Mouse (Mus musculus): Measurements from ENCODE around the gene Olfr1217.
"Not testable (repeated sequence)": the region's sequence is repeated elsewhere in the genome, so short reads cannot be mapped to it uniquely, and the experiment has no call there.

Olfr1217 gene

DNA sequence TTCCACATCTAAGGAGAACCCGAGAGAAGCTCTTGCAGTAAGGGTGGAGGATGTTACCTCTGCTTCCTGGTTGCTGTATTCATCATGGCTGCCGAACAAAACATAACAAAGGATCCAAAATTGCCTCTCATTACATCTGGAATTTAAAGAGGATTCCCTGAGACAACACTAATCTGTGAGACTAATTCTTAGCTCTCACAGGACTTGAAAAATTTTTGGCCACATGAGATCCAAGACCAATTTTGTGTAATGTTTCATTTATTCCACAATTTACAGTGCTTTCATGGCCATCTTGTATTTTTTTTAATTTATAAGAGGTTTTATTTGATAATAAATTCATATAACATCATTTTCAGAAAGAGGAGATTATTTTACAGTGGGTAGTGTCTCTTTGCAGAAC lies at the start of gene Olfr1217:
TSS of gene Olfr1217 (minus strand) at position 101 of the 400 bp plus-strand sequence.
- DNase-seq: no peak

DNA sequence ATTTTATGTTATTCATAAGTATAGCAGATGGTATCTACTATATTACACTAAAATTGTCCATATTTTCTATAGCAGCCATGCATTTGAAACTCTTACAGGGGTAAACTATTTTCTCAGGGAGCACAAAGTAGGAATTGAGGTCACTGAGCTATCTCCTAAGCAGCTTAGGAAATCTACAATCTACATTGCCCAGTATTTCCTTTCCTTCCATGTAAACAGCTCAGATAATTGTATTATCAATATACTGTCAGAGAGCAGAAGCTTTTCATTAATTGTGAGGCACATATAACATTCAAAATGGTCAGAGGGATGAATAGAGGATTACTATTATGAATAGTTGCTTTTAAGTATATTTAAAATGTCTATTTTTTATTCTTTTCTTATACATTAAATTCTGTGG lies 49.6 kb upstream of the Olfr1217 start:
- no peak for DNase-seq

DNA sequence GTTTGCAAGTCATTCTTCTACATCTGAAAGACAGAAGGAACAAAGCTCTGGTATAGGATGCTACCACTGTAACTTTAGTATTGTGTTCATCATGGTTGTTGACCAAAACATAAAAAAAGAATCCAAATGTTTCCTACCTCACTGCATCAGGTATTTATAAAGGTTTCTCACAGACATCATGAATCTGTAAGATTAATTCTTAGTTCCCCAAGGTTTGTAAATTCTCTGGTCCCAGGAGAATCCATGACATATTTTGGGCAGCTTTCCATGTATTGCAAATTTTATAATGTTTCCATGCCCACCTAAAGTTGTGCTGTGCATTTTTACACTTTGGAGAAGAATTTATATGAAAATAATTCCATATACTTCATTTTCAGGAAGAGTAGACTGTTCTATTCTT lies 29.2 kb upstream of the Olfr1217 start, which contains the start of gene Olfr1218:
TSS of gene Olfr1218 (minus strand) at position 101 of the 400 bp plus-strand sequence.
- DNase-seq: no peak

GRCm38 (mm10) chr2:89021436-89021835 lies 10.4 kb downstream of the Olfr1217 start:
- not testable (repeated sequence) for DNase-seq

DNA sequence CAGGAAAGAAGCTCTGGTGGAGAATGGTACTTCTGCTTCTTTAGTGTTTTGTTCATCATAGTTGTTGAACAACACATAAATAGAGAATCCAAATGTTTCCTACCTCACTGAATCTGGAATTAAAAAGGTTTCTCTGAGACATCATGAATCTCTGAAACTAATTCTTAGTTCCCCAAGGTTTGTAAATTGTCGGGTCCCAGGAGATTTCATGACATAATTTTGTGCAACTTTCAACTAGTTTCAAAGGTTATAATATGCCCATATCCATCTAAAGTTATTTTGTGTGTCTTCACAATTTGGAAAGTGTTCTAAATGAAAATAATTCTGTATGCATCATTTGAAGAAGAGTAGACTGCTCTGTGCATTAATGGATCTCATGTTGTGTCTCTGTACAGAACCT lies 13.6 kb downstream of the Olfr1217 start, which contains the start of gene Olfr1216:
TSS of gene Olfr1216 (minus strand) at position 101 of the 400 bp plus-strand sequence.
- DNase-seq: no peak

DNA sequence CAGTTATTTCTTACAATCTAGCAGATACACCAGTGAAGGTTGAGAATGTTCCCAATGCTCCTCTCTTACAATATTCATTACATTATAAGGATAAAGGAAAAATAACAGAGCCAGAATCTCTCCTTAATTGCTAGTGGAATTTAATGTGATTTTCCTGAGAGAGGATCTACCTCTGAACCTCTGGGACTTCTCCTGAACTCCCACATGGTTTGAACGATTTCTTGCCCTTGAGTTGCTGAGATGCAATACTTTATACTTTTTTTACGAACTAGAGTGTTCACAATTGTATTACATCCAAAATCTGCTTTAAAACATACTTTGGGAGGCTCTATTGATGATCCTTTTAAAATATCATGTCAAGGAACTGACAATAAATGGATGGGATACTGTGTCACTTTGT lies 25.0 kb downstream of the Olfr1217 start, which contains the start of gene Olfr1215:
TSS of gene Olfr1215 (minus strand) at position 101 of the 400 bp plus-strand sequence.
- no peak for DNase-seq

DNA sequence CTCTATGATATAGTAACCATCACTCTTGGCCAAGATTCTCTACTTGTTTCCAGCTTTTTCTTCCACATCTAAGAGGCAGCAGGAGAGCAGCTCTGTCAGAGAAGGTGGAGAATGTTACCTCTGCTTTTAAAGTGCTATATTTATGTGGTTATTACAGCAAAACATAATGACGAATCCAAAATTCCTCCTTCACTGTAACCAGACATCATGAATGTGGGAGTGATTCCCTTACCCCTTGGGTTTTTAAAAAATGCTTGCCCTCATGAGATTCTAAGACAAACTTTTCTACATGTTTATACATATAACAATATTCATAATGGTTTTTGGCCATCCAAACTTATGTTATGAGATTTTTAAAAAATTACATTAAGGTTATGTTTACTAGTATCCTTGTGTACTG lies 39.3 kb downstream of the Olfr1217 start, which contains the start of gene Olfr1214:
TSS of gene Olfr1214 (minus strand) at position 101 of the 400 bp plus-strand sequence.
- DNase-seq: no peak

GRCm38 (mm10) chr2:88980181-88980580 lies 51.7 kb downstream of the Olfr1217 start, which contains the start of gene Gm13762:
Gene Gm13762, minus strand, starts transcription at chr2:88980281.
- DNase-seq: no peak

Measured in B cell, adult 2 months (primary cell).